Mouse (Mus musculus) hindbrain, embryonic 12.5 days (tissue): ENCODE measurements around the gene Tmem86a. TPM values are rescaled to one million over a fixed set of nuclear protein-coding genes. Genes with fewer than 3 reads are reported as not detected.

ENCODE experiments used
- ATAC-seq: fragments of 200-750 bp; cut with Nextera tagmentation; 2 replicates; pipeline ENCODE4 v1.8.0; 2017; ENCODE audit warnings: moderate TSS enrichment; ENCODE audit not compliant: low FRiP score
- H3K27ac ChIP-seq: fragments of 300-500 bp; sonication (generic); 2 replicates; pipeline ENCODE4 v1.5.1; 2016; ENCODE audit warnings: mild to moderate bottlenecking
- H3K27me3 ChIP-seq: fragments of 300-500 bp; sonication (generic); 2 replicates; pipeline ENCODE4 v1.6.1; 2016; ENCODE audit warnings: mild to moderate bottlenecking
- H3K36me3 ChIP-seq: fragments of 300-500 bp; sonication (generic); 2 replicates; pipeline ENCODE4 v1.6.1; 2016; ENCODE audit warnings: mild to moderate bottlenecking
- H3K4me1 ChIP-seq: fragments of 300-500 bp; sonication (generic); 2 replicates; pipeline ENCODE4 v1.6.1; 2016
- H3K4me2 ChIP-seq: fragments of 300-500 bp; sonication (generic); replicated peaks from 2 replicates; pipeline ENCODE4 v1.6.1; 2016; ENCODE audit warnings: mild to moderate bottlenecking
- H3K4me3 ChIP-seq: fragments of 300-500 bp; sonication (generic); 2 replicates; pipeline ENCODE4 v1.5.1; 2016; ENCODE audit warnings: mild to moderate bottlenecking
- H3K9ac ChIP-seq: fragments of 300-500 bp; sonication (generic); 2 replicates; pipeline ENCODE4 v1.6.1; 2016; ENCODE audit warnings: mild to moderate bottlenecking, moderate library complexity
- H3K9me3 ChIP-seq: fragments of 300-500 bp; sonication (generic); replicated peaks from 2 replicates; pipeline ENCODE4 v1.6.1; 2016; ENCODE audit warnings: mild to moderate bottlenecking
- WGBS: fragments of 180-500 bp; shearing (Covaris S2); methylation state at CpG from one replicate; pipeline ENCODE4 v1.1.7; 2016; 5-methylcytosine and 5-hydroxymethylcytosine counted together
- polyA plus RNA-seq: library from polyadenylated mRNA; unstranded; fragments of >200 nt; fragmentation: Nextera tagmentation; extraction: Ambion mirVana; gene quantifications from 2 replicates; pipeline ENCODE4 v1.2.1, GENCODE M21; 2016

Gene Tmem86a
- polyA plus RNA-seq, 1 experiment from 2014 or later = 19.2 TPM

DNA sequence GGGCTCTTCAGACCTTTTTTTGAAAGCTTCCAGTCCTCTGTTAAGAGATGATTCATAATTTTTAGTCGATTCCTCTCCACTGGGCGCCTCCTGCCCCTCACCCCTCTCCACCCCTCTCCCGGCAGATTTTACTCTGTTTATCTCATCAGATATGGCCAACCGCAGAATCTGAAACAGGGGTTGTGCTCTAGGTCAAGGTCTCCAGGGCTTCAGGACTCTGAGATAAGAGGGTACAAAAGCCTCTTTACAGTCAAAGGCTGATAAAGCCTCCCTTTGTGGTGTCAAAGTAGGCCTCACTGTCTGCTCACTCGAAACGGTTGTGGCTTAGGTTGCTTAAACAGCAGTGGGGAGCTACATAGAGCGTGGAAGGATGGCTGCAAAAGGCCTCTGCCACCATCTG is 8.9 kb downstream of the Tmem86a start:
- H3K9me3 ChIP-seq = no peaks in the 10 kb centered on the region
- no peak overlapping the region for H3K27ac ChIP-seq
- no peak overlapping the region for H3K4me2 ChIP-seq
- peaks cover 1% of the 10 kb centered on the region for H3K36me3 ChIP-seq
- no peaks in the 10 kb centered on the region for H3K4me1 ChIP-seq
- no peak overlapping the region for H3K4me3 ChIP-seq
- ATAC-seq = no peak
- WGBS = 78% methylated on average over 7 of the region's 7 CpGs
- H3K27me3 ChIP-seq = no peaks in the 10 kb centered on the region
- no peak overlapping the region for H3K9ac ChIP-seq

DNA sequence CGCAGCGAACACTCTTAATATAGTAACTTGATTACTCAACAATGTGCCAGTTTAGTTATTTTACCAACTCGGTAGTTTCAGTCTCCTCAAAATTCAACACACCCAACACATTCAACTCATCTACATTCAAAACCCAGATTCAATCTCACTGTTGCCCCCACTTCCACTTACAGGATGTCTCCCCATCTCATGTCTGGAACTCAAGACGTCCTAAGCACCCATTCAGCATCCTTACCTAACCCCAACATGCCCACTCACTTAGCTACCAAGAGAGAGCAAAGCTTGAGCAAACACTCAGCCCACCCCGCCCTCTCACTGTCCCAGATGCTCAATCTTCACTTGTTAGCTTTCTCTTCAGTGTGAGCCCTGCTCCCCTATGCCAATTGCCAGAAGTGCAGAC is 11.2 kb downstream of the Tmem86a start:
- Histone ChIP-seq H3K9me3 (no peaks in the 10 kb centered on the region), H3K4me2 (no peak overlapping the region), H3K4me1 (no peaks in the 10 kb centered on the region), H3K27me3 (no peaks in the 10 kb centered on the region), H3K36me3 (no peaks in the 10 kb centered on the region), H3K4me3 (no peak overlapping the region), H3K9ac (no peak overlapping the region), H3K27ac (no peak overlapping the region)
- no peak for ATAC-seq
- WGBS = 85% methylated on average over 5 of the region's 5 CpGs

DNA sequence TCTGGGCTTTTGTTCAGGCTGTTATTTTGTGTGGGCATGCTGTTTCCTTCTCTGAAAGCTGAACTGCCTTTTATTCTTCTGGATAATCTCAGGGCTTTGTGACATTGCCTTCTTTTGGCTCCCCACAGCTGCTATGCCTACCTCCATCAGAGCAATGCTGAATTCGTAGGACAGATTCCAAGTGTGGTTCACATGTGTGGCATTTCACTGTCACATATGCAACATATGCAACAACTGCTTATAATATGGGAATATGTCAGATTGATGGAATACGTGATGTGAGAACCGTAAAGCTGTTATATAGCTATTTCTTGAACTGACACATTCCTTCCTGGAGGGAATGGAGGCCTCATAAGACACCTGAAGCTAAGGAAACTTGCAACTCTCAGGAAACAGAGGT is 16.5 kb downstream of the Tmem86a start:
- H3K27me3 ChIP-seq = no peaks in the 10 kb centered on the region
- no peaks in the 10 kb centered on the region for H3K4me1 ChIP-seq
- H3K36me3 ChIP-seq = no peaks in the 10 kb centered on the region
- H3K4me2 ChIP-seq = no peak overlapping the region
- ATAC-seq = no peak
- WGBS = 82% methylated on average over 3 of the region's 3 CpGs
- H3K27ac ChIP-seq = no peak overlapping the region
- no peaks in the 10 kb centered on the region for H3K9me3 ChIP-seq
- H3K9ac ChIP-seq = no peak overlapping the region
- no peak overlapping the region for H3K4me3 ChIP-seq

DNA sequence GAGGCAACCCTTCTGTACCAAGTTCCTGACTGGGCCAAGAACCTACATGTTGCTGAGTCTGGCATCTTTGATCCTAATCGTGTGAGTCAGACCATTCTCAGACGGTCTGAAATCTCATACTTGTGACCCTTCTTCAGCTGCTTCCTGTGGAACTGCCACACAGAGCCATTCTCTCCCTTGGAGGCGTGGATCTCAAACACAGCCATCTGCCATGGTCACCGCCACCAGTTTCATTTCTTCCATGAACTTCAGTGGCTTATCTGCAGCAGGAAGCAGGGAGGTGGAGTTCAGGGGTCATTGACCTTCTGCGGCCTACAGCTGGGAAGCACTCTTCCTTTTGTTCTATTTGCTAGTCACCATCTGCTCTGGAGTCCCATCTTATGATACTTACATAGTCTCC is 17.5 kb downstream of the Tmem86a start:
- Histone ChIP-seq H3K36me3 (no peaks in the 10 kb centered on the region), H3K27ac (no peak overlapping the region), H3K27me3 (no peaks in the 10 kb centered on the region), H3K9me3 (no peaks in the 10 kb centered on the region), H3K9ac (no peak overlapping the region), H3K4me2 (no peak overlapping the region), H3K4me3 (no peak overlapping the region), H3K4me1 (no peaks in the 10 kb centered on the region)
- 69% methylated on average over 5 of the region's 5 CpGs for WGBS
- no peak for ATAC-seq

DNA sequence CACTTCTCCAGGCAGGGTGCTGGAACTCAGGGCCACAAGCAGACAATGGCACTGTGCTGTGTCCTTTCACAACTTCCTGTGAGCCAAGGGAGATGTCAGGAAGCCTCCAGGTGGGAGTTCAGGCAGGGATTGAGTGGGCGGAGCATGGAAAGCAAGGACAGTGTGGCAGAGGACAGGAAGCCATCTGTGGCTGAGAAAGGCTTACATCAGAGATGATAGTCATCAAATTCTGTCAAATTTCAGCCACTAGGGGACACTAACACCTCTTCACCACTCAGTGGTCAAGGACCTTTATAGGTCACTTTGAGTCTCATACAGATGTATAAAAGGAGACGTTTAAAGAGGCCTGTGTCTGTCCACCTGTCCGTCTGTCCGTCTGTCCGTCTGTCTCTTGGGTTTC is 22.1 kb downstream of the Tmem86a start:
- H3K9ac ChIP-seq = no peak overlapping the region
- ATAC-seq = no peak
- no peaks in the 10 kb centered on the region; the same call in 1 of the 2 replicates for H3K36me3 ChIP-seq
- no peak overlapping the region for H3K4me2 ChIP-seq
- H3K27me3 ChIP-seq = no peaks in the 10 kb centered on the region
- H3K4me1 ChIP-seq = no peaks in the 10 kb centered on the region
- H3K4me3 ChIP-seq = no peak overlapping the region
- no peaks in the 10 kb centered on the region for H3K9me3 ChIP-seq
- WGBS = 78% methylated on average over 5 of the region's 5 CpGs
- no peak overlapping the region for H3K27ac ChIP-seq

DNA sequence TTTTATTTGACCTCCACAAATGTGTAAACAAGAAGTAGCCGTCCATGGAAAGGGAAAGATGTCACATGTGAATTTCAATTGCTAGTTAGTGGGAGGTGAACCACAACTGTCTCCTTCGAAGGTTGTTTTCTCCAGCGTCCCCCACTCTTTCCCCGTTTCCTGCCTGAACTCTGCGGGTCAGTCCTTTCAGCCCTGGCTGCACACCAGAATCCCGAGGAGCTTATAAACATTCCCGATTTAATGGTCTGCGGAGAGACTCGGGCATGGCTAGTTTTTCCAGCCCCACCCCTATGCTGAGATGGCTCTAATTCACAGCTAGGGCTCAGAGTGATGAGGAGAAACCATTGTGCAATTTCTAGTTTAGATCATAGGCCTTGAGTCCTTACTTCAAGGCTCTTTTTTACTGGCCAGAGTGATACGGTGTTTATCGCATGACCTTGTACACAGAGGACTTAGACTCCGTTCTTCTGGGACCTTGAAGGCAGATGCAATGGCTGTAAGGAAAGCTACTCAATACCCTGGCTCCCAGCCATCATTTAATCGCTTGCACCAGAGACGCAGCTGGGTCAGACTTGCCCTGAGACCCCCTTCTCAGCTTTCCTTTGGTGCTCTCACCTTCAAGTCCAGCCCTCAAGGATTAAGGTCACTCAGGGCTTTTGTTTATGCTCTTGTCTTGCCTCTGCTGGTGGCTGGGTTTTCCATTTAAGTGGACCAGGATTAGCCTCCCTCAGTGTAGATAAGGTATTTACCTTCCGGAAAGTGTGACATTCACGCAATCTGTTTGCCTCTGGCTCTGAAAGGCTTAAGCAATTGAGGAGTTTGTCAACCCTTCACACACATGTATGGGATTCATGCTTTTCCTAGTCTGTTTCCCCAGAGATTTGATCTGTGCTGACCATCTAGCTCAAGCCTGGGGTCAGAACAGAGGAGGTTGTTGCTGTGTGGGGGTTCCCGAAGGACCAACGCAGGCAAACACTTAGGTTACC is 23.4 kb downstream of the Tmem86a start:
- Histone ChIP-seq H3K4me1 (no peaks in the 10 kb centered on the region), H3K27me3 (no peaks in the 10 kb centered on the region), H3K9me3 (no peaks in the 10 kb centered on the region), H3K9ac (no peak overlapping the region), H3K36me3 (peaks cover 6% of the 10 kb centered on the region; the same call in 1 of the 2 replicates), H3K27ac (peak overlapping the region; percentile 18; the same call in 1 of the 2 replicates), H3K4me2 (no peak overlapping the region), H3K4me3 (no peak overlapping the region)
- ATAC-seq = no peak
- 61% methylated on average over 18 of the region's 18 CpGs for WGBS

DNA sequence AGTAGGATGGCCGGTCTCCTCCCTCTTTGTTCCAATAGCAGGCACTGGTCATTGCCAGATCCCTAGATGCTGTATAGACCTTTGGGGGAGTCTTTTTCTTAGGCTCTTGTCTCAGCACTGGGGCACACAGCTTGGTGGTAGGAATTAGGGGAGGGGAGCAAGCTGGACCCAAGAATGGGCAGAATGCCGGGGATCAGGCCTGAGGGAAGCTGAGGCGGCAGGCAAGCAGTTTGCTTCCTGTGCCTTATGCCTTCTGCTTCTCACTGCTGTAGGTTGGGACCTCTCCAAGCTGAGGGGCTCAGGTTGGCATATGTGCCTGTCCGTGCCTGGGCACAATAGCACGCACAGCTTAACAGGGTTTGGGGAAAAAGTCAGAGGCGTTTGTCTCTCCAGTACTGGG is 25.8 kb downstream of the Tmem86a start:
- Histone ChIP-seq H3K4me1 (peaks cover 3% of the 10 kb centered on the region; the same call in 1 of the 2 replicates), H3K36me3 (peaks cover 10% of the 10 kb centered on the region; the same call in 1 of the 2 replicates), H3K27ac (no peak overlapping the region), H3K4me3 (no peak overlapping the region), H3K4me2 (no peak overlapping the region), H3K9ac (no peak overlapping the region), H3K27me3 (no peaks in the 10 kb centered on the region), H3K9me3 (no peaks in the 10 kb centered on the region)
- 88% methylated on average over 6 of the region's 6 CpGs for WGBS
- ATAC-seq = no peak

DNA sequence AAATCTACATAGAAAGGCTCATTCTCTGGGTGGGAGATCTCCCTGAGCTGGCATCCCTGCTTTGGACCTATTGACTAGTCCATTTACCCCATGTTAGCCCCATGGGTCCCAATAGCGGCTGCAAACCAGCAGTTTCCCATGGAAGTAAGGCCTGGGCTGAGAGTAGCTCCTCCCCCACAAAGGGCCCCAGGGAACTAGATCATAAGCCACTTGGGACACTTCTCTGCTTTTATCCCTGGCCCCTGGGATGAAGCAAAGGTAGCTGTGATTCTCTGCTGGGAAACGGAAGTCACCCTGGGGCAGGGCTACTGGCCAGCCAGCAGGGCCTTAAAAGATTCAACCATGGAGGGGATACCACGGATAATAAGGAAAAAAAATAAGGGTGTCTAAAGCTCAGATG is 26.3 kb downstream of the Tmem86a start:
- no peak overlapping the region for H3K27ac ChIP-seq
- peaks cover 10% of the 10 kb centered on the region; the same call in 1 of the 2 replicates for H3K36me3 ChIP-seq
- no peaks in the 10 kb centered on the region for H3K27me3 ChIP-seq
- peaks cover 3% of the 10 kb centered on the region; the same call in 1 of the 2 replicates for H3K4me1 ChIP-seq
- H3K9ac ChIP-seq = no peak overlapping the region
- H3K9me3 ChIP-seq = no peaks in the 10 kb centered on the region
- ATAC-seq = no peak
- no peak overlapping the region for H3K4me3 ChIP-seq
- 71% methylated on average over 3 of the region's 3 CpGs for WGBS
- no peak overlapping the region for H3K4me2 ChIP-seq

DNA sequence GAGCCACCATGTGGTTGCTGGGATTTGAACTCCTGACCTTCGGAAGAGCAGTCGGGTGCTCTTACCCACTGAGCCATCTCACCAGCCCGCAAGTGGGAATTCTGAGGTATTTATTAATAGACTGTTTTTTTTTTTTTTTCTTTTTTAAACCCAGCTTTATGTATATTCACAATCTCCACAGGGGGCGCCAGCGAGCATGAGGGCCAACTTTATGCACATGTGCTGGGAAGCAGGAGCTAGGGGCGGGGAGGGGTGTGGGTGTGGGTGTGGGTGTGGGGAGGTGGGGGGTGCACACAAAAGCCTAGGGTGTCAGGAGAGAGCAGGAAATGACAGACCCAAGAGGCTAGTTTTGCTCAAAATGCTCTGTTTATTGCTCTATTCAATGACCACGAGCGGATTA is 27.1 kb downstream of the Tmem86a start:
- Histone ChIP-seq H3K27ac (no peak overlapping the region), H3K4me1 (peaks cover 3% of the 10 kb centered on the region; the same call in 1 of the 2 replicates), H3K9ac (no peak overlapping the region), H3K4me2 (no peak overlapping the region), H3K36me3 (peaks cover 10% of the 10 kb centered on the region; the same call in 1 of the 2 replicates), H3K27me3 (no peaks in the 10 kb centered on the region), H3K4me3 (no peak overlapping the region), H3K9me3 (no peaks in the 10 kb centered on the region)
- 67% methylated on average over 8 of the region's 8 CpGs for WGBS
- ATAC-seq = no peak

DNA sequence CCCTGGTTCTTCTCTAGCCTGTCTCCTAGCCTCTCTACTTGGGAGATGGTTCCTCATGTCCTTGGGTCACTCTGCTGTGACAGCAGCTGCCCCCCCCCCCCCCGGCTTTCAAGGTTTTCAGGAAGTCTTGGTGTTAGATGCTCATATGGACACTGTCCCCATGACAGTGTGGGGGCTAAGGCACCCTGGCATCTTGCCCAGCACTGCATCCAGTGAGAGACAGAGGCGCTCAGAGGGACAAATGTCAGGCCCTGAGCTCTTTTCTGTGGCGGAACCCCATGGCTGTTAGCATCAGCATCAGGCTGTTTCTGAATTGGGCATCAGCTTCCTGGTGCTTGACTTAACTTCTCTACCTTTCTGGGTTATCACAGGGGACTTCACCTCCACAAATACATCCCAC is 30.5 kb downstream of the Tmem86a start:
- Histone ChIP-seq H3K4me1 (peaks cover 3% of the 10 kb centered on the region; the same call in 1 of the 2 replicates), H3K4me3 (no peak overlapping the region), H3K4me2 (no peak overlapping the region), H3K9me3 (no peaks in the 10 kb centered on the region), H3K27me3 (no peaks in the 10 kb centered on the region), H3K9ac (no peak overlapping the region), H3K27ac (no peak overlapping the region), H3K36me3 (peaks cover 39% of the 10 kb centered on the region)
- WGBS = 74% methylated on average over 3 of the region's 3 CpGs
- ATAC-seq = no peak

DNA sequence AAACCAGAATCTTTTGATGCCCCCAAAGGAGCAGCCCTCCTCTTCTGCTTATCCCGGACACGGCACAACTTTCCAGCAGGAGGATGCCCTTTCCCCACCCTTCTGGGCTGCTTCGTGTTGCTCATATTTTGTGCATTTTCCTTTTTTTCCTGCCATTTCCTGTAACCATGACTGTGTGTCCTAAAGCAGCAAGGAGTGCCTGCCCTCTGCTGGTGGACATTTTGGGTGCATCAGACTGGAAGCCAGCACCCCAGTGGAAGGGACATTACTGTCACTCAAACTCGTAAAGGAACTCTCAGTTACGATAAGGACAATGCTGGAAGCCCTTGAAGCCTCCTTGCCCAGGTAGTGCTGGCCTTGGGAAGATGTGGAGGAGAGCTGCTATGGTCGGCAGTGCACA is 30.9 kb downstream of the Tmem86a start:
- ATAC-seq = no peak; the same call in 1 of the 2 replicates
- Histone ChIP-seq H3K9me3 (no peaks in the 10 kb centered on the region), H3K4me3 (no peak overlapping the region), H3K36me3 (peaks cover 41% of the 10 kb centered on the region), H3K9ac (no peak overlapping the region), H3K4me2 (no peak overlapping the region), H3K27ac (no peak overlapping the region), H3K4me1 (peaks cover 3% of the 10 kb centered on the region; the same call in 1 of the 2 replicates), H3K27me3 (no peaks in the 10 kb centered on the region)
- WGBS = 49% methylated on average over 6 of the region's 6 CpGs

DNA sequence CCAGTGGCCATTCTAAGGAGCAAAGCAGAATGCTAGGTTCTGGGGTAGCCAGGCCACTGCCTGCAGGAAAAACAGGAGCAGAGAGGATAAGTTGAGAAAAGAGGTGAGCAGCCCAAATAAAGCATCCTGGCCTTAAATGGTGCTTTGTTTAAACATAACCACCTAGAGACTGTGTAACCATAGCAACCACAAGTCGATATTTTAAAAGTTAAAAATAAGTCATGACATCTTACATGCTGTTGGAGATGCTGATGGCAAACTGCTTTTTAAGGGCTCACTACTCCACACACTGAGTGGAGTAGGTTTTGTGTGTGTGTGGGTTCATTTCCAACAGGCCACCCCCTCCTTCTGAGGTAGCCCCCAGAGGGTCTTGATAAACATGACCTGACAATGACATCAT is 34.7 kb downstream of the Tmem86a start:
- Histone ChIP-seq H3K9ac (no peak overlapping the region), H3K4me3 (no peak overlapping the region), H3K9me3 (no peaks in the 10 kb centered on the region), H3K4me2 (no peak overlapping the region), H3K27me3 (no peaks in the 10 kb centered on the region), H3K27ac (no peak overlapping the region), H3K36me3 (peaks cover 50% of the 10 kb centered on the region), H3K4me1 (peaks cover 3% of the 10 kb centered on the region; the same call in 1 of the 2 replicates)
- ATAC-seq = no peak
- WGBS = 90% methylated on average over 1 of the region's 1 CpGs
